Mouse (Mus musculus) granulocyte monocyte progenitor cell, adult 5-6 weeks (primary cell): ENCODE measurements around the gene Vcp. TPM values are rescaled to one million over a fixed set of nuclear protein-coding genes. Genes with fewer than 3 reads are reported as not detected.

Experiments
- ATAC-seq: replicated peaks from 2 replicates; pipeline ENCODE4 v1.8.0; 2016; ENCODE audit warnings: mild to moderate bottlenecking, moderate TSS enrichment, inconsistent platforms; ENCODE audit not compliant: poor library complexity, severe bottlenecking
- total RNA-seq, 2 experiments: library from RNA; stranded (forward) in 1 of 2; stranded (reverse) in 1 of 2; fragments of 200-712, 200-1000 nt in 1 of 2; fragments of >200 nt in 1 of 2; fragmentation: Nextera tagmentation in 1 of 2; gene quantifications; 2 replicates each; pipeline ENCODE4 v1.2.3; 2014 to 2017

Vcp gene
- total RNA-seq (2014; fragmentation: Nextera tagmentation), result 207 and 209 TPM in 2 replicates
- total RNA-seq (2017), result 303 and 304 TPM in 2 replicates

GRCm38 (mm10) chr4:43000141-43000986 is at the start of gene Vcp:
Gene Vcp, minus strand, starts transcription at chr4:43000507.
- peak; percentile 93 for ATAC-seq

DNA sequence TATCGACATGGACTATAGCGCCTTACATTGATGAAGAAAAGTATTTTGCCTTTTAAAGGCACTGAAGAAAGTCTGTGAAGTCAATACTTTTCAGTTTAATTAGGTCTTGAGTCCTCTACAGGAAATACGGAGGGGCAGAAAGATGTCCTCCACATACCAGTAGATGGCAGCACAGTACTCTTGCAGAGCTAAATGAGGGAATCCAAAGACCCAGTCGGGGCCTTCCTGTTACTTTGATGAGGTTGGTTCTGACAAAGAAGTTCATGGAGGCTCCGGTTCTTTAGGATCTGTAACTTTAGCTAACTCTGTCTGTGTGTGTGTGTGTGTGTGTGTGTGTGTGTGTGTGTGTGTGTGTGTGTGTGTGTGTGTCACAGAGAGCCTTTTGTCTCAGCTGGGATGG is 46.9 kb upstream of the Vcp start:
- peak; percentile 29; the same call in 1 of the 2 replicates for ATAC-seq

GRCm38 (mm10) chr4:43046607-43047006 is 46.3 kb upstream of the Vcp start:
- ATAC-seq, result no peak

- ATAC-seq, result peak; percentile 75
Measured at GRCm38 (mm10) chr4:43045659-43046302, 45.5 kb upstream of the Vcp start, which contains the start of gene Fam214b. Gene Fam214b, minus strand, starts transcription at chr4:43046220.

GRCm38 (mm10) chr4:43045285-43045658 is 45.0 kb upstream of the Vcp start:
- ATAC-seq, result no peak

DNA sequence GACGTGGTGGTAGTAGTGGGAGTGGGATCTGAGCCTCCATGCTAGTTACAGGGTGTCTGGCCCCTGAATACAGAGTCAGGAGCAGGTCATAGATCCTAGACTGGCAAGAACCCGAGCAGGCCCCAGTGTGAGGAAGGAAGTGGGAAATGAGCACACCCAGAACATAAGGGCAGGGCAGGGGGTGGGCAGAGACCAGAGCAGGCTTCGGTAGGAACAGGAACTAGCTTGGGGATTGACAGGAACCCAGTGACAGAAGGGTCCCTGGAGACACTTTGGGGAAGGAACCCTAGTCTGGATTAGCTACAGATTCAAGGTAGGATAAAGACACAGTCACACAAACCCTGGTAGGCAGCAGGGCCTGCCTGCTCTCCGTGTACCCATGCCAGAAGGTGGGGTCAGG is 44.4 kb upstream of the Vcp start:
- ATAC-seq, result peak; percentile 45

GRCm38 (mm10) chr4:43043644-43044357 is 43.5 kb upstream of the Vcp start:
- ATAC-seq, result peak; percentile 26

GRCm38 (mm10) chr4:43040881-43041547 is 40.7 kb upstream of the Vcp start:
- no peak for ATAC-seq

DNA sequence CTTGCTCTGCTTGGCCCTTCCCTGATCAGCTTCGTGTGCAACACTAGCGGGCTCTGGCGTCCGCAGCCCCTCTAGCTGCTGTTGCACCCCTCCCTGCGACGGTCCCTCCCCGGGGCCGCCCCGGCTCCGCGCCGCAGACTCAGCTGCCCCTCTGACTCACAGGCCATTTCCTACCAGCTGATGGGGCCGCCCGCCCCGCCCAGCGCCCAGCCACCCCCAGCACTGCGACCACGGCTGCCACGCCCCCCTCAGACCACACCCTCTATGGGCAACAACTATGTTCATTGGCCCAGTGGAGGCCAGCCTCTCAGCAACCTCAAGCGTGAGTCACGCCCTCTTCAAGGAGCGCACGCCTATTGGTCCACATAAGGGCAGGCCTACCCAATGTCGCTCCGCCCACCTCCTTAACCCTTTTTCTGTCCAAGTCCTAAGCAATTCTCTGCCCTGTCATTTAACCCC is 39.8 kb upstream of the Vcp start:
- peak; percentile 86 for ATAC-seq

DNA sequence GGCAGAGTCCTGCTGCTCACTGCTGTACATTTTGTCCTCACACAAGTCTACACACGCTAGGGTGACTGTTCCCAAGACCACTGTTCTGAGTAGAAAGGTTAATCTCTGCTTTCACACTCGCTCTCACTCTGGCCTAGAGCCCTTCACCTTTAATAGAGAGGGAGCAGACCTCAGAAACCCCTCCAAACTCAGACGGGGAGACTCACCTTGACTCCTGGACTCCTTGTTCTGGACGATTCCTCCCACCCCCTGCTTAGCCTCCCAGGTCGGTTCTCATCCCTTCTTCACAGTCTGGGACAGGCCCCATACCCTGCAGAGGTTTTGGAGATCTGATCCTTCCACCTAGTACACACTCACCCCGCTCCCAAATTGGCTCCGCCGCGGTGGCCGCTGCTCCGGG is 39.3 kb upstream of the Vcp start:
- no peak for ATAC-seq

GRCm38 (mm10) chr4:43038567-43039495 is 38.5 kb upstream of the Vcp start:
- ATAC-seq, result no peak

DNA sequence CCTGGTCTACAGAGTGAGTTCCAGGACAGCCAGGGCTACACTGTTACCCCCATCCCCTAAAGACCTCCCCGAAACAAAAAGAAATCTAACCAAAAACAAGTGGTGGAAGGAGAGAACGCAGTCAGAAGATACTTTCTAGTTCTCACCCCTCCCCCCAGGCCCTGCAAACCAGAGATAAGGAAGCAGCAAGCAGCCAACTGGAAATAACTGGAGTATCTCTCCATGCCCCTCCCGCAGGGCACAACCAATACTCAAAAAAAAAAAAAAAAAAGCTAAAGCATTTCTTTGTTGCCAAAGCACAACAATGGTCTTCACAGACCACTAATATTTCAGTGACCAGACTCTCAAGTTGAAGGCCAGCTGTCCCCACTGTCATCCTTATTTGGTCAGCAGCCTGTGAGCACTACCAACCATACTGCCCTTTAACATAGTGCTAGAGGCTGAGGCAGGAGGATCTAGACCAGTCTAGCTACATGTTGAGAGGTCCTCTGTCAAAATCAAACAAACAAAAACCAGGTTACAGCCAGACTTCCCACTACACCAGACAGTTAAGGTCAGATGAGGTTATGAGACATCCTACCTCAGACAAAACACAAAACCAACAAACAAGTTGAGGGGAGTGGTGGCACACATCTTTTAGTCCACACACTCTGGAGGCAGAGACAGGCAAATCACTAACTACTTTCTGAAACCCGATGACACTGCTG is 37.7 kb upstream of the Vcp start:
- ATAC-seq, result no peak

DNA sequence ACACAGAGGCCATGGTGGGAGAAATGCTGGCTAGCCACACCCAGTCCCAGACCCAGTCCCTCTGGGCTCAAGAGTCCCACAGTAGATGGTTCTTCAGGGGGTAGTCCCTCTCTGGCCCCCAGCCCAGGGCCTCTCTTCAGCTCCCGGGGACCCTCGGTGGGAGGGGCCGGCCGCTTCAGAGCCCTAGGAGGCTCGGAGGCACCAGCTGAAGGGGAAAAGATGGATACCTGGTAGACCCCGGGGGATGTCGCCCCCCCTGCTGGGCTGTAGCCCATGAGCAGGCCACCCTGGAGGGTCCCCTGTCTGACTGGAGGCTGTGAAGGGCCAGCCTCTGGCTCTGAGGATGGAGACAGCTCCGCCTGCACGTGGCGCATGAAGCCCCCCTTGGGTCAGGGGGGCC is 36.0 kb upstream of the Vcp start:
- ATAC-seq, result no peak

- ATAC-seq, result no peak
Measured at GRCm38 (mm10) chr4:43035851-43036250, 35.5 kb upstream of the Vcp start.

DNA sequence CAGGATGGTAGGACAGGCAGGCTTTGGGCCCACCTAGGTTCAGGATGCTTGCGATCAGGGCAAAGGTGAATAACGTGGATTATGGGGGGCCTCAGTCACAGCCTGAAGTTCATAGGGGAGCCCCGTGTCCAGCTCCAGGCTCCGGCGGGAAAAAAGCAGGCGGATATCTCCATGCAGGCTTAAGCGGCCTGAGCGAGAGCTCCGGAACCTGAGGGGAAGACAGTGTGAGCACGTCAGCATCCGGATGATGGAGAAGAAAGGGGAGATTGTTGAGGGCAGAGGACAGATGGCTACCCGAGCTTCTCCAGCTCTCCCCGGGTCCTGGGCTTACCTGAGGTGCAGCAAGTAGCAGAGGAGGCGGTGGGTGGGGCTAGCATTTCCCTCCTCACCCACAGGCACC is 33.2 kb upstream of the Vcp start:
- no peak for ATAC-seq

DNA sequence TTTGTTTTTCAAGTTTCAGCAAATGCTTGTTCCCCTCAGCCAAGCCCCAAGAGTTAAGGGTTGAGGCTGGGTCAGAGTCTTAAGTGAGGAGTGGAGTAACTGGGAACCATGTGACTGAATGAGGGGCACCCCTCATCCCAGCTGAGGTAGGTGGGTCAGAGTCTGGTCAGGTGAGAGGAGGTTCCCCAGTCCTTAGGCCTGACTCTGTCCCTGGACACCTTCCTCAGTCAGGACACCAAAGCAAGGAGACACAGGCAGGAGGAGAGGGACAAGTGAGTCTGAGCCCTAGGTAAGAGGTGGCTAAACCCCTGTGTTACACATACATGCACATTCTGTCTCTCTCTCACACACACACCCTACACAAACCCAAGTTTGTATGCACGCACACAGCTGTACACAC is 32.2 kb upstream of the Vcp start:
- no peak for ATAC-seq

DNA sequence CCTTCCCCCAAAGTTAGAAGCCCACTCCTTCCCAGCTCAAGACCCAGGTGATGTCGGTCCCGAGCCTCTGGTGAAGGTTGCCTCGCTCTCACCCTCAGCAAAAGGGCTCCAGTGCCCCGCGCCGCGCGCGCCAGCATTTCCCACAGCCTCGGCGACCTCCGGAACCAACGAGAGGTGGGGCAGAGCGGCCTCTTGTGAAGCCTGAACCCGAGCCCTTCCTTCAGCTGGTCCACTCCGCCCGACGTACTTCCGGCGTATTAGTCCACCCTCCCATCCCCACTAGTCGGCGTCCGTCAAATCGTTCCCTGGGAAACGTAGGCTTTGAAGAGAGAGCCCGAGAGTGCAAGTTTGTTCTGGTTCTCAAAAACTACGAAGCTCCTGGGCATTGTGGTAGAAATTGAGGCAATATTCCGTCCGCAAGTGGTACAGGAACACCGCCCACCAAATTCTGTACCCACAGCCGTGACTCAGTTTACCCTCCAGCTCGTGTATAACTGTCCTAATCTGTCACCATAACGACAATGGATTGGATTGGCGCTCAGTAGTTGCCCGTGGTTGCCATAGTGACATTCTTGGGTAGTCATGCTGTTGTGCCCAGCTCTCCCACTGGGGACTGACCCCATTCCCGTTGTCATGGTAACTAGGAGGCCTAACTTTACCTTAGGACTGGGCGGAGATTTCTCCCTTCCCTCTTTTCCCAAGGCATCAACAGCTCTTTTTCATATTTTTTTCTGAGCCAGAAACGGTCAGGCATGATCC is 31.1 kb upstream of the Vcp start, which contains the start of gene Stoml2:
TSS of gene Stoml2 (minus strand) at position 474 of the 759 bp plus-strand sequence.
- peak; percentile 95 for ATAC-seq

- peak; percentile 50 for ATAC-seq
Measured at GRCm38 (mm10) chr4:43030780-43031230, 30.5 kb upstream of the Vcp start.
